ENCODE assay signal across 13 mouse cellular contexts in the genomic region with DNA sequence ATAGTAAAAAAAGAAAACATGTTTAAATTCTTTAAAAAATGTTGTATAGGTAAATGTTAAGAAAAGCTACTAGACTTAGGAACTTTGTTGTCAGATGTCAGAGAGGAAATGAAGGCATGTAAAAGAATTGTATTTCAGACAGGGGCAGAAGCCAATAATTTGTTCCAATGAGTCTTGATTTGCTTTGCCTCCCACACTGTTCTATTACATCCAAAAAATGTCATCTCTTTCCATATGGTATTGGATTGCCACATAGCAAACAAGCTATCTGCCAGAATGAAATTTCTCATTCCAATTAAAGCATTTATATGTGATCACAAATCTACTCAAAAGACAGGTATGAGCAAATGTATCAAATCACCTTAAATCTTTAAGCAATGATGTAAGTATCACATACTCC.
"Had no signal": no experiment of that assay in that cellular context is flagged by ENCODE, and none has a peak within 500 bp of the region (broad histone marks: within the 10 kb centered on the region; RNA-seq: fewer than 3 reads in every experiment).

No protein-coding gene starts in this region.

- H3K4me1 ChIP-seq: liver, embryonic 13.5 days had no signal

- H3K36me3 ChIP-seq: liver, embryonic 13.5 days had no signal

- H3K27me3 ChIP-seq: liver, embryonic 13.5 days had no signal

- H3K4me3 ChIP-seq: left cerebral cortex, adult 2 months; liver, embryonic 13.5 days had no signal

- ATAC-seq: intestine, embryonic 16.5 days had no signal

- H3K27ac ChIP-seq: left cerebral cortex, adult 2 months; liver, embryonic 13.5 days had no signal

- H3K4me2 ChIP-seq: liver, embryonic 13.5 days; midbrain, embryonic 11.5 days had no signal

- DNase-seq: kidney, adult 18-20 months; kidney, adult 9 months; kidney, postnatal 14 days; kidney, postnatal 4 days; liver, embryonic 13.5 days; lung, adult 2 months; lung, postnatal 14 days; lung, postnatal 4 days; midbrain, embryonic 14.5 days; thymus, postnatal 25 days had no signal

- H3K9ac ChIP-seq: liver, embryonic 13.5 days had no signal

- H3K9me3 ChIP-seq: liver, embryonic 13.5 days had no signal
